Mouse (Mus musculus) frontal cortex, postnatal 10 days (tissue): ENCODE measurements around the gene Smok3b.

Experiments
- DNase-seq, 2 experiments: peaks; one replicate each; pipeline ENCODE4 v3.0.0; 2022; ENCODE audit warnings: low spot score in 2 of 2, mixed read lengths in 1 of 2

Gene Smok3b

DNA sequence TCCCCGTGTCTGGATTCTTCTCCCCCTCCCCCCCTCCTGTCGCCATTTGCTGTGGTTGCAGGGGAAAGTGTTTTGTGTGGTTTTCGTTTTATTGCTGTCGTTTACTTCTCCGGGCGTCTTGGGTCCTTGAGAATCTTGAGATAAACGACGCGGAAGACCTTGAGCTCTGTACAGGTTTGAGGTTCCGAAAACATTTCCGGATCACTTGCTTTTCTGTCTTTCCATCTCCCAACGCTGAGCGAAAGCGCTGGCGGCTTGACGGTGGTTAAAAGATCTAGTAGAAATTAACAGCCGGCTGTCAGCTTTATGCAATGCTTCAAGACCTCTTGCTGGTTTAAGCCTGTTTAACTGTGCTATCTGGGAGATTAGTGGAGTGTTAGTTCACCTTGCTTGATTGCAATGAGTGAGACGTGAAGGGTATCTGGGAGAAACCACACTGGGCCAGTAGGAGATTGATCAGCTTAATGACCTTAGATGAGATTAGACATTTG, 64.2 kb downstream of the Smok3b start:
- no peak for DNase-seq

DNA sequence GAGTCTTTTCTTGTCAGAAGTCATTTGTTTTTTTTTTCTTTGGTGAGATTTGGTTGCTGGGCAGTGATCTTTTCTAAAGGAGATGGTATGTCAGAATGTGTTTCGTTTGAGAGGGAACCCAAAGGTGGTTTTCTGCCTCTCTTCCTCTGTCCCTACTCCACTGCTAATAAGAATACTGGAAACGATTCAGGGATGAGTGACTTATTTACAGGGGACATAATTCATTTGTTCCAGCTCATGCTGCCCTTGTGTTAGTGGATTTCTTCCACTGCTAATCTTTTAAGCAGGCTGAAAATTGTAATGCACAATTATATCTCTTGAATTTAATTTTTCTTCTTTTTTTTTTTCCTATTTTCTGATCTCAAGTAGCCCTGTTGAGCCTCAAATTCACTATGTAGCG, 65.6 kb downstream of the Smok3b start:
- DNase-seq = no peak

DNA sequence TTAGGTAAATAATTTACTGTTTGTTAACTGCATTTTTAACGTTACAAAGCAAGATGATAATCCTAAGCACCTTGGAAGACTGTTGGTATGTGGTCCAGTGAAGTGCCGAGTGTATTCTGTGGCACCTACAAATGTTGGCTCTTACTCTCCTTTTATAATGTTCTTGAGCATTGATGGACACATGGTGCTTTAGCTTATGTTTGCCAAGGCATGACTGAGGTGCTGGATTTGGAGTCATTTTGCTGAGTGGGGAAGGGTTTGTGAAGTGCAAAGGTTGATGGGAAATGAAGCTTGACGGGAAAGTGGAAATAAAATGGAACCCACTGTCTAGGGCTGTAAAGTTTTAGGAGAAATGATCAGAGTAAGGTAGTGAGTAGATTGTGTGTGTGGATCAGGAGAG, 67.1 kb downstream of the Smok3b start:
- no peak for DNase-seq

DNA sequence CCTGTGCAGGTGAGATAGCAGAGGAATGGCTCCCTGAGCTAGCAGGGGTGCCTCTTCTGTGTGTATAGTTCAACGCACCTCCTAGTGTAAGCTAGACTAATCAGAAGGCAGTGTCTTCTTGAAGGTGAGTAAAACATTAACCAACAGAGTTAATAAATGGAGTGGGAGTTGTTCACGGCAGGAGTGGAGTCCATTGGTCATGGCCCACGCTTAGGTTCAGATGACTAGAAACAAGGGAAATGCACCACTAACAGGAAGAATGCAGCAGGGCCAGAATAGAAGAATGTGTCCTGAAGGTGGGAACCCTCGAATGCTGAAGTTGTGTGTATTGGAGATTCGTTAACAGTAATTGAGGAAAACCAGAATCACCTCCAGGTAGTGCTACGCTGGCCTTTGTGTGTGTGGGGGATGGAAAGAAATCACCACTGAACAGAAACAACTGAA, 67.9 kb downstream of the Smok3b start:
- DNase-seq = no peak

DNA sequence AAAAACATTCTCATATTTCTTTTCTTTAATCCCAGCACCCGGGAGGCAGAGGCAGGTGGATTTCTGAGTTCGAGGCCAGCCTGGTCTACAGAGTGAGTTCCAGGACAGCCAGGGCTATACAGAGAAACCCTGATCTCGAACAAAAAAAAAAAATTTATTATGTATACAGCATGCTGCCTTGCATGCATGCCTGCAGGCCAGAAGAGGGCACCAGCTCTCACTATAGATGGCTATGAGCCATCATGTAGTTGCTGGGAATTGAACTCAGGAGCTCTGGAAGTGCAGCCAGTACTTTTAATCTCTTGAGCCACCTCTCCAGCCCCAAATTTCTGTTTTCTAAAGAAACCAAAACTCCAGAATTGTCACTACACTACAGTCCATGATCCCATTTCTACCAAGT, 69.0 kb downstream of the Smok3b start:
- DNase-seq = no peak

DNA sequence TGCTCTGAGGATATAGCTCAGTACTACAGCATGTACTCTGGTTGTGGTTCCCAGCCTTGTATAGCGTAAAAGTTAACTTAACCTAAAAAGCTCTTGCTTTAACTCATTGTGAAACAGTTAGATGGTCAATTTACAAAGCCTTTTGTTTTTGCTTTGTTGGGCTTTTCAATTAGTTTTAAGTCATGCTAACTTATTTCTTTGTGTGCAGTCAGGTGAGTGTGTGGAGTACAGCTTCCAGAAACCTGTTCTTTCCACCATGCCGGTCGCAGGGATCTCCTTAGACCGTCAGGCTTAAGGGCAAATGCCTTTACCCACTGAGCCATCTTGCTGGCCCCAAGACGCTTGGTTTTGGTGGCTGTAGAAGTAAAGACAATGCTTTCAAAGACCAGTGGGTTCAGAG, 69.5 kb downstream of the Smok3b start:
- no peak for DNase-seq

DNA sequence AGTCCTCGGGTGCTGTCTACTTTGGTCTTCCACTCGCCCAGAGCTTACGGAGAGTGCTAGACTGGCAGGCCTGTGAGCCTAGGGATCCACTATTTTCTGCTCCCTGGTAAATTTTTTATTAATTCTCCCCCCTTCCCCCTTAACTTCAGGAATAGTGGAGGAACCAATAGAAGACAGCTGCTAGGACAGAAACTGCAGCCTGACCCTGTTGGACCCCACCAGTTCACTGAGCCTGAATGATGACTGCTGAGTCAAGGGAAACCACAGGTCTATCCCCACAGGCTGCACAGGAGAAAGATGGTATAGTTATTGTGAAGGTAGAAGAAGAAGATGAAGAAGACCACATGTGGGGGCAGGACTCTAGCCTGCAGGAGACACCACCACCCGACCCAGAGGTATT, 71.5 kb downstream of the Smok3b start:
- no peak for DNase-seq

DNA sequence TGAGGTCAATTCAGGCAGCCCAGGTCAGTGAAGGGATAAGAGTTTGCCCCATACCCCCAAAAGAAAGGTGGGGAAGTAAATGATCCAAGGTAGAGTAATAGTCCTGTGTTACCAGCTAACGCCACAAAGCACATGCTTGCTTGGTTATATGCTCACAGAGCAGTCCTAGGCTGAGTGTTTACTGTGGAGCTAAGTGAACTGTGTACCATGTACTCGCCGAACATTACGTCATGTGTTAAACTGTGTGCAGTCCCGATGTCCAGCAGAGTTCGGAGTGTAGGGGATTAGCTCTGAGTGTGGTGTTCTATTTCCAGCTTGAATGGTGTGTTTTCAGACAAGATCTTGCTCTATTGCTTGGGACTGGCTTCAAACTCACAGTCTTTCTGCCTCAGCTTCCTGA, 73.2 kb downstream of the Smok3b start:
- no peak for DNase-seq
